Mouse (Mus musculus) midbrain, embryonic 11.5 days (tissue): ENCODE measurements around the gene Pik3r1. TPM values are rescaled to one million over a fixed set of nuclear protein-coding genes. Genes with fewer than 3 reads are reported as not detected.
A peak's percentile ranks its signal among the peaks of the same experiment; 100 is the strongest.

Experiments used
- ATAC-seq: fragments of 200-750 bp; cut with Nextera tagmentation; 2 replicates; pipeline ENCODE4 v1.8.0; 2017; ENCODE audit warnings: moderate TSS enrichment, moderate library complexity; ENCODE audit not compliant: low FRiP score
- DNase-seq: peaks from one replicate; pipeline ENCODE4 v3.0.0; 2015; ENCODE audit warnings: low spot score; ENCODE audit errors: missing footprints
- H3K27ac ChIP-seq: fragments of 300-500 bp; sonication (generic); 2 replicates; pipeline ENCODE4 v1.5.1; 2014; ENCODE audit warnings: low read depth, low read length
- H3K27me3 ChIP-seq: fragments of 300-500 bp; sonication (generic); 2 replicates; pipeline ENCODE4 v1.6.1; 2014; ENCODE audit warnings: mild to moderate bottlenecking, low read length, moderate library complexity, mixed read lengths; ENCODE audit not compliant: control insufficient read depth, insufficient read depth
- H3K36me3 ChIP-seq: fragments of 300-500 bp; sonication (generic); 2 replicates; pipeline ENCODE4 v1.6.1; 2014; ENCODE audit warnings: mild to moderate bottlenecking, low read length, moderate library complexity, mixed read lengths; ENCODE audit not compliant: control insufficient read depth, insufficient read depth
- H3K4me1 ChIP-seq: fragments of 300-500 bp; sonication (generic); 2 replicates; pipeline ENCODE4 v1.6.1; 2014; ENCODE audit warnings: low read length; ENCODE audit not compliant: control insufficient read depth, insufficient read depth
- H3K4me2 ChIP-seq: fragments of 300-500 bp; sonication (generic); 2 replicates; pipeline ENCODE4 v1.6.1; 2014; ENCODE audit warnings: mild to moderate bottlenecking, moderate library complexity
- H3K4me3 ChIP-seq: fragments of 300-500 bp; sonication (generic); 2 replicates; pipeline ENCODE4 v1.5.1; 2014; ENCODE audit warnings: low read depth, low read length
- H3K9ac ChIP-seq: fragments of 300-500 bp; sonication (generic); 2 replicates; pipeline ENCODE4 v1.6.1; 2014; ENCODE audit warnings: low read length
- H3K9me3 ChIP-seq: fragments of 300-500 bp; sonication (generic); 2 replicates; pipeline ENCODE4 v1.6.1; 2016; ENCODE audit warnings: low read length; ENCODE audit not compliant: control insufficient read depth
- WGBS: fragments of 180-500 bp; shearing (Covaris S2); extraction: QIAGEN DNeasy Blood & Tissue Kit; methylation state at CpG from one replicate; pipeline ENCODE4 v1.1.7; 2014; 5-methylcytosine and 5-hydroxymethylcytosine counted together
- polyA plus RNA-seq: library from polyadenylated mRNA; unstranded; fragments of >200 nt; fragmentation: Nextera tagmentation; extraction: Ambion mirVana; gene quantifications from 2 replicates; pipeline ENCODE4 v1.2.1, GENCODE M21; 2014

Gene Pik3r1
- polyA plus RNA-seq, 1 experiment from 2014 or later, result 13.9 TPM

- ATAC-seq (no peak), DNase-seq (no peak)
- H3K9ac ChIP-seq, result no peak overlapping the region
- WGBS, result 71% methylated on average over 8 of the region's 8 CpGs
- no peaks in the 10 kb centered on the region for H3K9me3 ChIP-seq
- H3K27ac ChIP-seq, result no peak overlapping the region
- H3K4me2 ChIP-seq, result no peak overlapping the region
- H3K4me1 ChIP-seq, result 0 out of 2 replicates have a peak, but pooled peaks cover 3% of the 10 kb centered on the region
- H3K4me3 ChIP-seq, result no peak overlapping the region
- H3K27me3 ChIP-seq, result no peaks in the 10 kb centered on the region; the same call in 1 of the 2 replicates
- H3K36me3 ChIP-seq, result no peaks in the 10 kb centered on the region
These were observed 32.5 kb downstream of the Pik3r1 start for GRCm38 (mm10) chr13:101735364-101736120.

- Histone ChIP-seq H3K4me3 (no peak overlapping the region), H3K4me1 (peaks cover 13% of the 10 kb centered on the region), H3K4me2 (no peak overlapping the region), H3K9me3 (no peaks in the 10 kb centered on the region), H3K9ac (no peak overlapping the region), H3K36me3 (no peaks in the 10 kb centered on the region), H3K27ac (no peak overlapping the region), H3K27me3 (no peaks in the 10 kb centered on the region; the same call in 1 of the 2 replicates)
- DNase-seq, result no peak
- WGBS, result 91% methylated on average over 7 of the region's 7 CpGs
- ATAC-seq, result no peak
These were observed 33.8 kb downstream of the Pik3r1 start for GRCm38 (mm10) chr13:101734227-101734626.

- 81% methylated on average over 10 of the region's 10 CpGs for WGBS
- Histone ChIP-seq H3K4me3 (no peak overlapping the region), H3K27me3 (no peaks in the 10 kb centered on the region; the same call in 1 of the 2 replicates), H3K4me1 (peaks cover 12% of the 10 kb centered on the region), H3K27ac (no peak overlapping the region), H3K9me3 (no peaks in the 10 kb centered on the region), H3K9ac (no peak overlapping the region), H3K36me3 (no peaks in the 10 kb centered on the region), H3K4me2 (no peak overlapping the region)
- DNase-seq (no peak), ATAC-seq (no peak)
These were observed 35.3 kb downstream of the Pik3r1 start for GRCm38 (mm10) chr13:101732675-101733074.

DNA sequence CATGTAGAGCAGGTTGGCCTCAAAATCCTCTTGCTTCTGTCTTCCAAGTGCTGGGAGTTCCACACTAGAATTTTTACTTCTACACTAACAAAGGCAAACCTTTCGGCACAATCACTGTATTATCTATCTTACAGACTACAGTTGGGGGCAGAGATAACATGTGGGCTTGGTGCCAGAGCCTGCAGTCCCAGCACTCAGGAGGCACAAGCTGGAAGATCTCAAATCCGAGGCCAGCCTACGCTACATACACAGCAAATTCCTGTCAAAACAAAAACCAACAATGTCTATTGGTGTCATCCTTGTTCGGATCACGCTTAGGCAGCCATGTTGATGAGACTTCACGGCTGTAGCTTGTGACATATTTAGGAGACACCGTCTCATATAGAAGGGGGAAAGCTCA is 36.2 kb downstream of the Pik3r1 start:
- H3K27ac ChIP-seq, result no peak overlapping the region
- no peak overlapping the region for H3K4me3 ChIP-seq
- H3K27me3 ChIP-seq, result no peaks in the 10 kb centered on the region; the same call in 1 of the 2 replicates
- peaks cover 12% of the 10 kb centered on the region for H3K4me1 ChIP-seq
- DNase-seq (no peak), ATAC-seq (no peak)
- H3K9me3 ChIP-seq, result no peaks in the 10 kb centered on the region
- H3K4me2 ChIP-seq, result no peak overlapping the region
- H3K9ac ChIP-seq, result no peak overlapping the region
- WGBS, result 88% methylated on average over 7 of the region's 7 CpGs
- no peaks in the 10 kb centered on the region for H3K36me3 ChIP-seq

- DNase-seq, result no peak
- no peak overlapping the region for H3K27ac ChIP-seq
- no peaks in the 10 kb centered on the region for H3K36me3 ChIP-seq
These were observed 37.7 kb downstream of the Pik3r1 start for GRCm38 (mm10) chr13:101730351-101730750.

DNA sequence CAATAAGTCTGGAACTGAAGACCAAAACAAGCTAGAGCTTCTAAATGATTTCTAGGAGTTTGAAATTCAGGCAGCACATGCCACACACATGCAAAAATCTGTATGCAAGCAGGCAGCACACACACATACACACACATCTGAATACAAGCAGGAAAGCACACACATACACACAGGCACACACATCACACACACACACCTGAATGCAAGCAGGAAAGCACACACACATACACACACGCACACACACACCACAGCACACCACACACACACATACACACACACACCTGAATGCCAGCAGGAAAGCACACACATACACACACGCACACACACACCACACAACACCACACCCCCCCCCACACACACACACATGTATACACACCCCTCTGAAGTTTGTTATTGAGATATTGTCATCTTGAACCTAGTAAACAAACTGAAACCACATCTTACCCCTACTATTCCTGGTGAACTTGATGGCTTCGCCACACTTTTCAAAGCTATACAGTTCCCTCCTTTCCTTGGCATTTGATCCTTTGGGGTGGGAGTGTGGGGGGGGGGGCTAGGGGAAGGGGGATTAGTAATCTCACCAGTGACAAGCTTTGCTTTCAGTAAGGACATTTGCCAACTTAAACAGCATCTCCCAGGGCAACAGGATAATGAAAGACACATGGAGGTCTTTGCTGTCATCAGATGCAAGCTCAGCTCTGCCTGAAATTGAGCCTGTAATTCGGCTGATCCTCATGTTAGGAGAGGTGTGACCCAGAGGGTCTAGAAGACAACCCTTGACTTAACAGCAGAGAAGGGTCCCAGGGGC is 38.6 kb downstream of the Pik3r1 start:
- H3K4me3 ChIP-seq, result no peak overlapping the region

More at GRCm38 (mm10) chr13:101730351-101730750, 37.7 kb downstream of the Pik3r1 start:
- ATAC-seq, result no peak
- Histone ChIP-seq H3K4me2 (no peak overlapping the region), H3K4me3 (no peak overlapping the region), H3K9ac (no peak overlapping the region), H3K27me3 (no peaks in the 10 kb centered on the region; the same call in 1 of the 2 replicates), H3K9me3 (no peaks in the 10 kb centered on the region), H3K4me1 (peaks cover 12% of the 10 kb centered on the region)
- 78% methylated on average over 8 of the region's 8 CpGs for WGBS

GRCm38 (mm10) chr13:101728816-101729215 is 39.2 kb downstream of the Pik3r1 start:
- DNase-seq, result peak; percentile 85
- no peak for ATAC-seq
- Histone ChIP-seq H3K4me3 (no peak overlapping the region), H3K4me2 (no peak overlapping the region), H3K27ac (no peak overlapping the region), H3K9me3 (no peaks in the 10 kb centered on the region), H3K9ac (no peak overlapping the region), H3K27me3 (no peaks in the 10 kb centered on the region; the same call in 1 of the 2 replicates), H3K4me1 (peaks cover 12% of the 10 kb centered on the region), H3K36me3 (no peaks in the 10 kb centered on the region)
- WGBS, result 52% methylated on average over 7 of the region's 7 CpGs

More for the DNA sequence above, 38.6 kb downstream of the Pik3r1 start:
- whole genome bisulfite sequencing, result 39% methylated on average over 4 of the region's 4 CpGs
- H3K9me3 ChIP-seq, result no peaks in the 10 kb centered on the region
- no peaks in the 10 kb centered on the region; the same call in 1 of the 2 replicates for H3K27me3 ChIP-seq
- peaks cover 12% of the 10 kb centered on the region for H3K4me1 ChIP-seq
- no peak overlapping the region for H3K9ac ChIP-seq
- ATAC-seq, result peak; percentile 75
- peak; percentile 86 for DNase-seq
- no peak overlapping the region for H3K4me2 ChIP-seq
- no peak overlapping the region for H3K27ac ChIP-seq
- H3K36me3 ChIP-seq, result no peaks in the 10 kb centered on the region

DNA sequence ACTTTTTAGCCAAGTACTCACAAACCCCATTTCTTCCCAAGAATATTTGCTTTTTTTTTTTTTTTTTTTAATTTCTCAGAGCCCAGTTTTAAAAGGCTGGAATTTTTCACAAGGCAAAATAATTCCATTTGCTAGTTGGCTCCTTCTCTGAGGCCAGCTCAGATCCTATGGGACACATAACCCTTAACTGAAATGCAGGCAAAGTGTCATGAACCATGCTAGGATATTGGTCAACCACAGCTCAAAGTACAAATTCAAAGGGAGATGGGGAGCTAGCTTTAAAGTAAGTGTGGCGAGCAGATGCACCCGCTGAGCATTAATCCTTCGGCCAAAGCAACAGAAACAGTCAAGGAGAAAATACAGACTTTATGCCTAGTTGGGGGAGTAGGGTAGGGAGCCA is 39.7 kb downstream of the Pik3r1 start:
- Histone ChIP-seq H3K27ac (no peak overlapping the region), H3K9me3 (no peaks in the 10 kb centered on the region), H3K36me3 (no peaks in the 10 kb centered on the region), H3K4me1 (peaks cover 12% of the 10 kb centered on the region), H3K9ac (no peak overlapping the region), H3K4me2 (no peak overlapping the region), H3K27me3 (no peaks in the 10 kb centered on the region; the same call in 1 of the 2 replicates), H3K4me3 (no peak overlapping the region)
- 61% methylated on average over 3 of the region's 3 CpGs for WGBS
- no peak for ATAC-seq
- DNase-seq, result peak; percentile 84

DNA sequence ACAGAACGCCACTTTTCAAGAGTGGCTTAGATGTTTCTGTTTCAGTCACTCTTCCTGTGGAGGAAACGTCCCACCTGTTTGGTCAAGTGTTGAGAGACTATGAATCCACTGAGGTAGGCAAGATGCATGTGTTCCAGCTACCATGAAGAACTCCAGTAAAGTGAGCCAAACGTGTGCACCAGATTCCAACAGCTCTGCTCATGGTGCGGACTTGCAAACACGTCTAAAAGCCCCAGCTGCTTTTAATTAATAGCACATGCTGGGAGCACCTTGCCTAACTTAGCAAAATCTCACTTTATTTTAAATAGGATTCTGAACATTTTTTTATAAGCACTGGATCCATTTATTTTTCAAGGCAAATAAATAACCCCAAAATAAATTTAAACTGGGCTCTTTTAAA is 40.2 kb downstream of the Pik3r1 start:
- Histone ChIP-seq H3K9me3 (no peaks in the 10 kb centered on the region), H3K4me3 (no peak overlapping the region), H3K9ac (no peak overlapping the region), H3K4me2 (no peak overlapping the region), H3K27me3 (no peaks in the 10 kb centered on the region; the same call in 1 of the 2 replicates), H3K36me3 (no peaks in the 10 kb centered on the region), H3K4me1 (peaks cover 12% of the 10 kb centered on the region), H3K27ac (no peak overlapping the region)
- 80% methylated on average over 5 of the region's 5 CpGs for WGBS
- DNase-seq, result no peak
- no peak for ATAC-seq
